Mouse (Mus musculus): ENCODE measurements around the gene Kcnb1. TPM values are rescaled to one million over a fixed set of nuclear protein-coding genes. Genes with fewer than 3 reads are reported as not detected.

Gene Kcnb1
- total and polyA plus RNA-seq, 2 experiments from 2014 or later = 6.4 to 29.8 TPM

DNA sequence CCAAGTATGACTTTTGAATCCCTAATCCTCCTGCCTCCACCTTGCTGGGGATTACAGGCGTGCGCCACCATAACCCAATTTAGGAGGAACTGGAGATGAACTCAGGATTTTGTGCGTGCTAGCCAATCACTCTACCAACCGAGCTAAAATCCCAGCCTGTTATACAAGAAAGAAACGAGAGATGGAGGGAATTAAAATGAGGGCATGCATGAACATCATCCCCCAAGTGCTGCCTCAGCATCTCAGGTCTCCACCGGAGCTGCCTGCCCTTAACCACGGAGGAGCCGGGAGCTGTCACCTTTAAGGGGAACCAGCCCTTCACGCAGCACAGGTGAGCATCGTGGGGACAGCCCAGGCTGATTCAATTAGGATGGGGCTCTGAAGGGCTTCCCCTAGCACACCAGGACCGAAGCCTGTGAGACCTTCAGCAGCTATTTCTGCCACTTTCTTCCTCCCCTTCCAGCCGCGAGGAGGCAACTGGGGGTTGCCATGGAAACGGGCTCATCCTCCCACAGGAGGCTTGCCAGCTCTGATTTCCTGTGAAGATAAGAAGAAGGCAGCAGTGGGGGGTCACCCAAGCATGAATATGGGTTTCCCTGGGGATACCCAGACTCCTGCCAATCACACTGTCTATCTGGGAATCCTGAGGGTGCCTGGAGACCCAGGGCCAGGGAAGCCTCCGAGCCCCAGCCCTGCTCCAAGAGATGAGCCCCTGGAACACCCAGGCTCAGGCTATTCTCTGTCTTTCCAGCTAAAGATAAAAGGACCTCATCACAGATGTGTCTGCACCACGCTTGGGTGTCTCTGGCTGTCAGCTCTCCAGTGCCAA, 11.7 kb upstream of the Kcnb1 start:
- peak; percentile 36 for TF ChIP-seq CTCF (IDR thresholded peaks at IDR 0.05)
- no peak overlapping the region for H3K4me3 ChIP-seq (ENCODE audit: low read depth, low read length)
- H3K9me3 ChIP-seq (ENCODE audit: low read length) = no peaks in the 10 kb centered on the region
- H3K4me2 ChIP-seq (ENCODE audit: low read depth, low read length, poor library complexity, severe bottlenecking) = peak overlapping the region; percentile 39
- peak overlapping the region; percentile 20; the same call in 1 of the 2 replicates for H3K9ac ChIP-seq (replicated peaks; ENCODE audit: low read length, poor library complexity, severe bottlenecking)
- peak; percentile 66; the same call in 1 of the 2 replicates for ATAC-seq (ENCODE audit: low FRiP score)
- WGBS = 9% methylated on average over 16 of the region's 16 CpGs
- H3K4me1 ChIP-seq (ENCODE audit: insufficient read depth, low read length) = peaks cover 12% of the 10 kb centered on the region
- H3K27ac ChIP-seq (ENCODE audit: low read depth, low read length) = peak overlapping the region; percentile 77
- DNase-seq (ENCODE audit: low spot score) = peak; percentile 91
- H3K27me3 ChIP-seq (ENCODE audit: insufficient read depth, low read length) = no peaks in the 10 kb centered on the region
- H3K36me3 ChIP-seq (ENCODE audit: insufficient read depth, low read length) = no peaks in the 10 kb centered on the region

DNA sequence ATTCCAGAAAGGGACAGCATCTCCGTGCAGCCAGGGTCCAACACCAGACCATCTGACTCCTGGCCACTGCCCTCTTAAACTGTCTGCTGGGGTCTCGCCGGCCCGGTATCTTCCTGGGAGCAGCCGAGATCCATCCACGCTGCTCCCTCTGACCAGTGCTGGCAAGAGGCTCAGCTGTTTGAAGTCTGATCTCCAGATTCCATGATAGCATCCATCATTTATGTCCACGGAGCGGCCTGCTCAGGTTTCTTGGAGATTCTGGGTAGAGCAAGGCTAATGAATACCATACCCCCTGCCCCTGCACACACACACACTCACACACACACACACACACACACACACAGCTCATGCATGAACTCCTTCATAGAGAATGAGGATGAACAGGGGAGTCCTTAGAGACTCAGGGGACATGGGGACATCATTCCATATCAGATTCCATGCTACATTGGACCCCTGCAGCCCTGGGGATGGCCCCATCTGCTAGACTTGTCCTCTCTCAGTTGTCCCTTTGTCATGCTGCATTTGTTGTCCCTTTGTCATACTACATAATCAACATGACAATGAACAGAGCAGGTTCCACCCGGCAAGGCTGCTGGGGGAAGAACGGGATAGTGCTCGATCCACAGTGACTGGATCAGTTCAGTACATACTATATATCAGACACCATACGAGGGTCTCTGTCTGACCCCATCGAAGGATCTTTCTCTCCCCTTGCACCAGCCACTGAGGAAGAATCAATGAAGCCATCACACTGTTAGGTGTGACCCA, 8.9 kb upstream of the Kcnb1 start:
- TF ChIP-seq CTCF (IDR thresholded peaks at IDR 0.05) = no peak
- DNase-seq (ENCODE audit: low spot score) (no peak), ATAC-seq (ENCODE audit: low FRiP score) (no peak)
- Histone ChIP-seq H3K27me3 (ENCODE audit: insufficient read depth, low read length) (no peaks in the 10 kb centered on the region), H3K4me1 (ENCODE audit: insufficient read depth, low read length) (peaks cover 12% of the 10 kb centered on the region), H3K4me2 (ENCODE audit: low read depth, low read length, poor library complexity, severe bottlenecking) (no peak overlapping the region), H3K9ac (replicated peaks; ENCODE audit: low read length, poor library complexity, severe bottlenecking) (no peak overlapping the region), H3K4me3 (ENCODE audit: low read depth, low read length) (no peak overlapping the region), H3K9me3 (ENCODE audit: low read length) (no peaks in the 10 kb centered on the region), H3K27ac (ENCODE audit: low read depth, low read length) (no peak overlapping the region), H3K36me3 (ENCODE audit: insufficient read depth, low read length) (no peaks in the 10 kb centered on the region)
- 58% methylated on average over 13 of the region's 13 CpGs for WGBS

DNA sequence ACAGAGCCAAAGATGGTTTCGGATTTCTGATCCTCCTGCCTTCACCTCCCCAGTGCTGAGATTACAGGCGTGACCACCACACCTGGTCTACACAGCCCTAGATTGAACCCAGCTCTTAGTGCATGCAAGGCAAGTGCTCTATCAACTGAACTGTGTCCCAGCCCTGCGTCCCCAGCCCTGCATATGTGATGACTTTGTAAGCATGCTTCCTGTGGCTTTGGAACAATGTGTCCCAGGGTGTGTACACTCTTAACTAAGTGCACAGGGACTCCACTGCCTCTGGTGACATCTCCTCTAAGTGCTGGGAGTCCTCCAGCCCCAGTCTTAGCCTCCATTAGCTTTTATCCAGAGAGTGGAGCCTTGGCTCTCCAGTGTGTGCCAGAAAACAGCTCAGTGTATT, 3.4 kb upstream of the Kcnb1 start:
- Histone ChIP-seq H3K27ac (ENCODE audit: low read depth, low read length) (no peak overlapping the region), H3K9ac (replicated peaks; ENCODE audit: low read length, poor library complexity, severe bottlenecking) (no peak overlapping the region), H3K9me3 (ENCODE audit: low read length) (no peaks in the 10 kb centered on the region), H3K27me3 (ENCODE audit: insufficient read depth, low read length) (no peaks in the 10 kb centered on the region), H3K36me3 (ENCODE audit: insufficient read depth, low read length) (no peaks in the 10 kb centered on the region), H3K4me3 (ENCODE audit: low read depth, low read length) (no peak overlapping the region), H3K4me2 (ENCODE audit: low read depth, low read length, poor library complexity, severe bottlenecking) (no peak overlapping the region), H3K4me1 (ENCODE audit: insufficient read depth, low read length) (peaks cover 6% of the 10 kb centered on the region)
- 85% methylated on average over 3 of the region's 3 CpGs for WGBS
- DNase-seq (ENCODE audit: low spot score) (no peak), ATAC-seq (ENCODE audit: low FRiP score) (no peak)
- TF ChIP-seq CTCF (IDR thresholded peaks at IDR 0.05) = no peak

DNA sequence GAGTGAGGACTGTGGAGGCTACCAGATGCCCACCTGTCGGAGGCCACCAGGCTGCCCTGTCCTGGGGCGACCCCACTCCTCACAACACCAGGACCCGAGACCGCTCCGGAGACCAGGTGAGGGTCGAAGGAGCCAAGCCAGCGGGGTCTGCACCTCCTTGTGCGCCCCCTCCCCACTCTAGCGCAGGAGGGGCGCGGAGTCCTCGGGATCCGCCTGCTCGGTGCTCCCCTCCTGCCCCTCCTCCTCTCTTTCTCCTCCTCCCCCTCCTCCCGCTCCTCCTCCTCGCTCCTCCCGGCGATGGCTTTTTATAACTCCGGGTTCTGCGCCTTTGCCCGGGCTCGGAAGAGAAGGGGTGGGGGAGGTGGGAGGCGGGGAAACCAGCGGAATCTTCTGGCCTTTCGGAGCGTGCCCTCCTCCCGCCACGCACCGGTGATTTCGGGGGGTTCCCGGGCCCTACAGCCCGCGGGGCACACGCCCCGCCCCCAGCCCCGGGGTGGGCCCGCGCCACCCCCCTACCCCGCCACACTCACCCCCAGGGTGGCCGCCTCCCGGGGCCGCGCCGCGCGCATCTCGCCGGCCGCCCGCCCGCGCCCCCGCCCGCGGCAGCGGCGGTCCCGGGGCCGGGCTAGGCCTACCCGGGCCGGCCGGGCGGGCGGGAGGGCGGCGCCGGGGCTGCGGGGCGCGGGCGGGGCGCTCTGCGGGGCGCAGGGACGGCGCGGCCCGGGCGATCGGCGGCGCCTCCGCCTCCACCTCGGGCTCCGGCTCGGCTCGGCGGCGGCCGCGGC, 472 bp downstream of the Kcnb1 start:
- H3K27ac ChIP-seq (ENCODE audit: low read depth, low read length) = peak overlapping the region; percentile 65
- no peaks in the 10 kb centered on the region for H3K27me3 ChIP-seq (ENCODE audit: insufficient read depth, low read length)
- H3K9me3 ChIP-seq (ENCODE audit: low read length) = no peaks in the 10 kb centered on the region
- ATAC-seq (ENCODE audit: low FRiP score) = peak; percentile 38
- peak overlapping the region; percentile 75 for H3K4me3 ChIP-seq (ENCODE audit: low read depth, low read length)
- H3K9ac ChIP-seq (replicated peaks; ENCODE audit: low read length, poor library complexity, severe bottlenecking) = peak overlapping the region; percentile 93
- H3K4me1 ChIP-seq (ENCODE audit: insufficient read depth, low read length) = peaks cover 10% of the 10 kb centered on the region
- TF ChIP-seq CTCF (IDR thresholded peaks at IDR 0.05) = no peak
- no peaks in the 10 kb centered on the region for H3K36me3 ChIP-seq (ENCODE audit: insufficient read depth, low read length)
- peak; percentile 44 for DNase-seq (ENCODE audit: low spot score)
- 0% methylated on average over 13 of the region's 91 CpGs for WGBS
- peak overlapping the region; percentile 73 for H3K4me2 ChIP-seq (ENCODE audit: low read depth, low read length, poor library complexity, severe bottlenecking)

DNA sequence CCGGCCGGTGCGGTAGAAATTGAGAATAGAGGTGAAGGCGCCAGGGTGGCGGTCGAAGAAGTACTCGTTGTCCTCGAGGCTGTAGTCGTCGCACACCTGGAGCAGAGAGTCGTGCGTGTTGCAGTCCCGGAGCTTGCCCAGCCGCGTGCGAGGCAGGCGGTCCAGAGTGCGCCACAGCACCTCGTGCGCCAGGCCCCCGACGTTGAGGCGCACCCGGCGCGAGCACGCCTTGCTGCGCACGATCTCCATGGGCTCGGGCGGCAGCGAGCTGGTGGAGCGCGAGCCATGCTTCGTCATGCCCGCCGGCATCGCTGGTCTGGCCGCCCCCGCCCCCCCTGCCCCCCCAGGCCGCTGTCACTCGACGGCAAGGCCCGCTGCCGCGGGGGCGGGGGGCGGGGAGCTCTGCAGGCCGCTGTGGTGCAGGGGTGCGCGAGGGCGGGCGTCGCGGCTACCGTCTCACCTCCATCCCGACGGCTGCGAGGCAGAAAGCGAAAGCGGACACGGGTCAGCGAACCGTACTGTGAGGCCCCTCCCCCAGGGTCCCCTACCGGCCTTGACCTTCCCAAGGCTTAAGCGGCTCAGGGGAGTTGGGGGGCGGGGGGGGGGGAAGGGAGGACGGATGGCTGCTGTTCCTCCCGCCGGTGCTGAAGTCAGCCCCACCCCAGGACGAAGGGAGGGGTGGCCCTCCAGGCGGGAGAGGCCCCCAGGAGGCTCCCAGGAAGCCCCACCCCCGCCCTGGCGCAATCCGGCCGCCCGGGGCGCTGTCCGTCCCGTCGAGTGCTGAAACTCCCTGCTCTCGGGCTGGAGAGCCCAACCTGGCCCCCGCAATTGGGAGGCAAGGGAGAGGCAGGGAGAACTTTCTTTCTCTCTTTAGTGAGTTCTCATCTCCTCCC, 1.4 kb downstream of the Kcnb1 start:
- Histone ChIP-seq H3K4me3 (ENCODE audit: low read depth, low read length) (peak overlapping the region; percentile 75), H3K4me2 (ENCODE audit: low read depth, low read length, poor library complexity, severe bottlenecking) (peak overlapping the region; percentile 73), H3K27me3 (ENCODE audit: insufficient read depth, low read length) (no peaks in the 10 kb centered on the region), H3K36me3 (ENCODE audit: insufficient read depth, low read length) (no peaks in the 10 kb centered on the region), H3K4me1 (ENCODE audit: insufficient read depth, low read length) (peaks cover 10% of the 10 kb centered on the region), H3K9me3 (ENCODE audit: low read length) (no peaks in the 10 kb centered on the region), H3K27ac (ENCODE audit: low read depth, low read length) (no peak overlapping the region), H3K9ac (replicated peaks; ENCODE audit: low read length, poor library complexity, severe bottlenecking) (peak overlapping the region; percentile 8; the same call in 1 of the 2 replicates)
- DNase-seq (ENCODE audit: low spot score) = peak; percentile 51
- ATAC-seq (ENCODE audit: low FRiP score) = no peak
- WGBS = 18% methylated on average over 70 of the region's 83 CpGs
- TF ChIP-seq CTCF (IDR thresholded peaks at IDR 0.05) = peak; percentile 48

Data from midbrain, postnatal 0 days (tissue).